Mouse (Mus musculus) CH12.LX (cell line): ENCODE data around the gene Foxk1. TPM values are rescaled to one million over a fixed set of nuclear protein-coding genes. Genes with fewer than 3 reads are reported as not detected.

ENCODE experiments used
- DNase-seq: peaks from one replicate; pipeline ENCODE4 v3.0.0-alpha.2; 2013; ENCODE audit errors: extremely low read depth
- H3K27ac ChIP-seq: 2 replicates; pipeline ENCODE4 v1.5.1; 2012; ENCODE audit warnings: low read depth, mild to moderate bottlenecking, control low read depth, moderate library complexity; ENCODE audit not compliant: insufficient read depth
- H3K27me3 ChIP-seq: replicated peaks from 2 replicates; pipeline ENCODE3; 2012; ENCODE audit warnings: inconsistent platforms
- H3K36me3 ChIP-seq, 2 experiments: replicated peaks in 1 of 2; 2 replicates each; pipeline versions ENCODE3 to v1.6.1; 2012; ENCODE audit warnings: inconsistent platforms in 1 of 2, low read length in 1 of 2, mild to moderate bottlenecking in 1 of 2, mixed read lengths in 1 of 2, moderate library complexity in 1 of 2; ENCODE audit not compliant: control insufficient read depth in 1 of 2, insufficient read depth in 1 of 2
- H3K4me1 ChIP-seq, 2 experiments: 2 replicates each; pipeline ENCODE4 v1.6.1; 2012; ENCODE audit warnings: inconsistent platforms in 1 of 2, moderate library complexity in 1 of 2; ENCODE audit not compliant: insufficient read depth in 2 of 2, control insufficient read depth in 1 of 2
- H3K4me2 ChIP-seq: 2 replicates; pipeline ENCODE4 v1.6.1; 2012; ENCODE audit warnings: low read depth, mild to moderate bottlenecking, control low read depth; ENCODE audit not compliant: poor library complexity, insufficient read depth, severe bottlenecking
- H3K4me3 ChIP-seq, 3 experiments: fragments of 150-350 bp in 1 of 3; sonication (generic) in 1 of 3; replicated peaks in 1 of 3; 2 replicates each; pipeline versions ENCODE3 to v1.5.1; 2011 to 2012; ENCODE audit warnings: low read depth in 2 of 3, low read length in 2 of 3, mild to moderate bottlenecking in 2 of 3, moderate library complexity in 2 of 3, control low read depth in 1 of 3, improper control_type of control experiment in 1 of 3, inconsistent platforms in 1 of 3, mixed read lengths in 1 of 3; ENCODE audit not compliant: poor library complexity in 1 of 3
- H3K79me2 ChIP-seq: replicated peaks from 2 replicates; pipeline ENCODE4 v1.6.1; 2012; ENCODE audit warnings: mild to moderate bottlenecking, moderate library complexity; ENCODE audit not compliant: control insufficient read depth, poor library complexity, insufficient read depth, severe bottlenecking; ENCODE audit errors: extremely low read depth
- H3K9ac ChIP-seq: 2 replicates; pipeline ENCODE4 v1.6.1; 2012; ENCODE audit warnings: low read depth, mild to moderate bottlenecking, control low read depth, moderate library complexity; ENCODE audit not compliant: insufficient read depth
- H3K9me3 ChIP-seq: replicated peaks from 2 replicates; pipeline ENCODE3; 2012; ENCODE audit warnings: low read length, inconsistent platforms, mixed read lengths
- BHLHE40 ChIP-seq: IDR thresholded peaks from 2 replicates; pipeline ENCODE4 v1.6.1; 2011; ENCODE audit warnings: mild to moderate bottlenecking, low read depth, low read length, improper control_type of control experiment
- CHD1 ChIP-seq: IDR thresholded peaks from 2 replicates; pipeline ENCODE4 v1.6.1; 2012; ENCODE audit warnings: low read depth, low read length, improper control_type of control experiment, inconsistent platforms
- CHD2 ChIP-seq: IDR thresholded peaks from 2 replicates; pipeline ENCODE4 v1.6.1; 2011; ENCODE audit warnings: low read length, improper control_type of control experiment
- CTCF ChIP-seq, 2 experiments: IDR thresholded peaks in 1 of 2; conservative IDR thresholded peaks in 1 of 2; 2 replicates each; pipeline ENCODE4 v1.5.1; 2011 to 2012; ENCODE audit warnings: low read depth in 2 of 2, low read length in 2 of 2, improper control_type of control experiment in 1 of 2, inconsistent platforms in 1 of 2, mild to moderate bottlenecking in 1 of 2, moderate library complexity in 1 of 2
- E2F4 ChIP-seq: IDR thresholded peaks from 2 replicates; pipeline ENCODE4 v1.6.1; 2011; ENCODE audit warnings: low read depth, low read length, improper control_type of control experiment; ENCODE audit not compliant: insufficient replicate concordance
- ELF1 ChIP-seq: IDR thresholded peaks from 2 replicates; pipeline ENCODE4 v1.6.1; 2014; ENCODE audit warnings: low read depth, mild to moderate bottlenecking, inconsistent platforms, low read length, improper control_type of control experiment
- EP300 ChIP-seq: IDR thresholded peaks from 2 replicates; pipeline ENCODE4 v1.6.1; 2011; ENCODE audit warnings: low read length, improper control_type of control experiment
- ETS1 ChIP-seq: conservative IDR thresholded peaks from 2 replicates; pipeline ENCODE4 v1.6.1; 2012; ENCODE audit warnings: low read depth, mild to moderate bottlenecking, inconsistent platforms, low read length, improper control_type of control experiment, moderate library complexity
- GABPA ChIP-seq: IDR thresholded peaks from 2 replicates; pipeline ENCODE4 v1.6.1; 2012; ENCODE audit warnings: low read depth, low read length, improper control_type of control experiment, inconsistent platforms; ENCODE audit not compliant: insufficient replicate concordance
- HCFC1 ChIP-seq: IDR thresholded peaks from 2 replicates; pipeline ENCODE4 v1.6.1; 2012; ENCODE audit warnings: low read depth, mild to moderate bottlenecking, inconsistent platforms, low read length, improper control_type of control experiment
- IRF4 ChIP-seq: IDR thresholded peaks from 2 replicates; pipeline ENCODE4 v1.6.1; 2014; ENCODE audit warnings: low read depth, mild to moderate bottlenecking, inconsistent platforms, low read length, improper control_type of control experiment
- JUN ChIP-seq: IDR thresholded peaks from 2 replicates; pipeline ENCODE4 v1.6.1; 2011; ENCODE audit warnings: low read depth, mild to moderate bottlenecking, low read length, improper control_type of control experiment, moderate library complexity; ENCODE audit not compliant: insufficient read depth
- JUND ChIP-seq: conservative IDR thresholded peaks from 2 replicates; pipeline ENCODE4 v1.6.1; 2011; ENCODE audit warnings: low read depth, low read length, improper control_type of control experiment
- KAT2A ChIP-seq: IDR thresholded peaks from 2 replicates; pipeline ENCODE4 v1.6.1; 2012; ENCODE audit warnings: low read length, improper control_type of control experiment, inconsistent platforms; ENCODE audit not compliant: insufficient replicate concordance
- MAFK ChIP-seq: IDR thresholded peaks from 2 replicates; pipeline ENCODE4 v1.6.1; 2011; ENCODE audit warnings: low read length, improper control_type of control experiment; ENCODE audit not compliant: insufficient replicate concordance
- MAX ChIP-seq: IDR thresholded peaks from 2 replicates; pipeline ENCODE4 v1.6.1; 2011; ENCODE audit warnings: low read length, improper control_type of control experiment
- MAZ ChIP-seq: IDR thresholded peaks from 2 replicates; pipeline ENCODE4 v1.6.1; 2012; ENCODE audit warnings: low read depth, mild to moderate bottlenecking, inconsistent platforms, low read length, improper control_type of control experiment, moderate library complexity
- MEF2A ChIP-seq: IDR thresholded peaks from 2 replicates; pipeline ENCODE4 v1.6.1; 2014; ENCODE audit warnings: low read depth, mild to moderate bottlenecking, inconsistent platforms, low read length, improper control_type of control experiment, borderline replicate concordance
- MXI1 ChIP-seq: IDR thresholded peaks from 2 replicates; pipeline ENCODE4 v1.6.1; 2011; ENCODE audit warnings: mild to moderate bottlenecking, low read depth, low read length, improper control_type of control experiment
- MYC ChIP-seq: IDR thresholded peaks from 2 replicates; pipeline ENCODE4 v1.6.1; 2011; ENCODE audit warnings: low read depth, mild to moderate bottlenecking, improper control_type of control experiment, low read length
- NELFE ChIP-seq: IDR thresholded peaks from 2 replicates; pipeline ENCODE4 v1.6.1; 2011; ENCODE audit warnings: low read depth, low read length, improper control_type of control experiment
- NRF1 ChIP-seq: IDR thresholded peaks from 2 replicates; pipeline ENCODE4 v1.6.1; 2014; ENCODE audit warnings: low read depth, mild to moderate bottlenecking, inconsistent platforms, low read length, improper control_type of control experiment, moderate library complexity
- PAX5 ChIP-seq: IDR thresholded peaks from 2 replicates; pipeline ENCODE4 v1.6.1; 2012; ENCODE audit warnings: low read length, inconsistent platforms, mixed read lengths
- POLR2A ChIP-seq: IDR thresholded peaks from 2 replicates; pipeline ENCODE4 v1.6.1; 2011; ENCODE audit warnings: low read depth, mild to moderate bottlenecking, improper control_type of control experiment, low read length
- POLR2AphosphoS2 ChIP-seq: IDR thresholded peaks from 2 replicates; pipeline ENCODE4 v1.6.1; 2011; ENCODE audit warnings: low read depth, low read length, improper control_type of control experiment
- RAD21 ChIP-seq: IDR thresholded peaks from 2 replicates; pipeline ENCODE4 v1.6.1; 2011; ENCODE audit warnings: low read depth, mild to moderate bottlenecking, low read length, improper control_type of control experiment, moderate library complexity
- RCOR1 ChIP-seq: conservative IDR thresholded peaks from 2 replicates; pipeline ENCODE4 v1.6.1; 2012; ENCODE audit warnings: low read depth, mild to moderate bottlenecking, inconsistent platforms, low read length, improper control_type of control experiment
- SIN3A ChIP-seq: IDR thresholded peaks from 2 replicates; pipeline ENCODE4 v1.6.1; 2012; ENCODE audit warnings: low read length, improper control_type of control experiment, inconsistent platforms
- SMC3 ChIP-seq: IDR thresholded peaks from 2 replicates; pipeline ENCODE4 v1.6.1; 2011; ENCODE audit warnings: low read depth, low read length, improper control_type of control experiment
- TBP ChIP-seq: conservative IDR thresholded peaks from 2 replicates; pipeline ENCODE4 v1.6.1; 2011; ENCODE audit warnings: low read depth, low read length, improper control_type of control experiment
- TCF12 ChIP-seq: IDR thresholded peaks from 2 replicates; pipeline ENCODE4 v1.6.1; 2014; ENCODE audit warnings: low read depth, mild to moderate bottlenecking, inconsistent platforms, low read length, improper control_type of control experiment
- UBTF ChIP-seq: IDR thresholded peaks from 2 replicates; pipeline ENCODE4 v1.6.1; 2012; ENCODE audit warnings: low read depth, mild to moderate bottlenecking, inconsistent platforms, low read length, improper control_type of control experiment, moderate library complexity
- USF1 ChIP-seq: IDR thresholded peaks from 2 replicates; pipeline ENCODE4 v1.6.1; 2014; ENCODE audit warnings: low read depth, mild to moderate bottlenecking, inconsistent platforms, low read length, improper control_type of control experiment
- USF2 ChIP-seq: conservative IDR thresholded peaks from 2 replicates; pipeline ENCODE4 v1.6.1; 2011; ENCODE audit warnings: low read depth, low read length, improper control_type of control experiment
- ZC3H11A ChIP-seq: IDR thresholded peaks from 2 replicates; pipeline ENCODE4 v1.6.1; 2012; ENCODE audit warnings: low read depth, mild to moderate bottlenecking, inconsistent platforms, low read length, improper control_type of control experiment
- ZKSCAN1 ChIP-seq: IDR thresholded peaks from 2 replicates; pipeline ENCODE4 v1.6.1; 2012; ENCODE audit warnings: low read depth, inconsistent platforms, low read length, improper control_type of control experiment, borderline replicate concordance
- ZMIZ1 ChIP-seq: IDR thresholded peaks from 2 replicates; pipeline ENCODE4 v1.6.1; 2012; ENCODE audit warnings: low read depth, mild to moderate bottlenecking, inconsistent platforms, low read length, improper control_type of control experiment
- ZNF384 ChIP-seq: IDR thresholded peaks from 2 replicates; pipeline ENCODE4 v1.6.1; 2012; ENCODE audit warnings: low read depth, low read length, improper control_type of control experiment, inconsistent platforms
- dilution Hi-C: fragments of 300-500 bp; cut with MboI; formaldehyde crosslinking; loops from 2 replicates; pipeline ENCODE4 v1.14.3; 2020; ENCODE audit warnings: low sequenced_read_pairs; ENCODE audit not compliant: extremely low pct_unique_long_range_greater_than_20kb, extremely low pct_ligation_motif_present
- in situ Hi-C: fragments of 300-500 bp; cut with MboI; formaldehyde crosslinking; loops from 3 replicates; pipeline ENCODE4 v1.14.3; 2019; ENCODE audit warnings: low sequenced_read_pairs, low pct_ligation_motif_present, low pct_unique_long_range_greater_than_20kb, mixed read lengths
- polyA plus RNA-seq: library from polyadenylated mRNA; unstranded; fragments of >175 nt; gene quantifications from 2 replicates; pipeline ENCODE4 v1.2.1, GENCODE M21; 2012; ENCODE audit warnings: low read depth; ENCODE audit not compliant: insufficient read length
- total RNA-seq, 2 experiments: library from RNA; depleted of rRNA; stranded (reverse); fragments of 300-350 nt in 1 of 2; fragments of >200 nt in 1 of 2; gene quantifications; 2 replicates each; pipeline ENCODE4 v1.2.3; 2012 to 2014

Gene Foxk1
- total and polyA plus RNA-seq, 3 experiments, result 5.3 to 23.4 (median 11.3) TPM

GRCm38 (mm10) chr5:142502414-142502813 is 101.1 kb downstream of the Foxk1 start:
- H3K27ac ChIP-seq, result no peak overlapping the region
- H3K4me2 ChIP-seq, result no peak overlapping the region
- peaks cover 0 to 12% of the 10 kb centered on the region in 2 experiments; a peak in 2 of 4 replicates for H3K4me1 ChIP-seq
- in situ Hi-C loops (loop anchor here (5.0 to 25.0 kb wide), 3 partner anchors 72 to 360 kb away; no protein-coding TSS in a partner anchor), dilution Hi-C loops (no loop called here)
- TF ChIP-seq TCF12, result no peak
- no peak for TF ChIP-seq KAT2A
- no peak for TF ChIP-seq GABPA
- peak; percentile 15; the same call in 1 of the 2 replicates for TF ChIP-seq USF1
- TF ChIP-seq ZMIZ1, result no peak
- no peak for TF ChIP-seq JUN
- no peak for TF ChIP-seq UBTF
- no peak for TF ChIP-seq MAZ
- TF ChIP-seq E2F4, result no peak
- TF ChIP-seq POLR2AphosphoS2, result no peak
- TF ChIP-seq TBP, result no peak
- no peak for TF ChIP-seq CHD2
- TF ChIP-seq NRF1, result no peak
- no peak for TF ChIP-seq EP300
- no peak for TF ChIP-seq POLR2A
- TF ChIP-seq USF2, result no peak; the same call in 1 of the 2 replicates
- TF ChIP-seq SMC3, result peak; percentile 76
- TF ChIP-seq ZNF384, result no peak
- no peak for TF ChIP-seq PAX5
- no peak for TF ChIP-seq BHLHE40
- no peak for TF ChIP-seq ELF1
- TF ChIP-seq MXI1, result no peak
- TF ChIP-seq MYC, result 0 out of 2 replicates have a peak, but pooled peaks have one; percentile 41
- TF ChIP-seq HCFC1, result no peak
- no peak for TF ChIP-seq ETS1
- no peak for TF ChIP-seq RCOR1
- TF ChIP-seq SIN3A, result no peak
- TF ChIP-seq RAD21, result peak; percentile 83
- no peak for TF ChIP-seq ZKSCAN1
- no peak for TF ChIP-seq ZC3H11A
- TF ChIP-seq CHD1, result no peak
- TF ChIP-seq MAFK, result no peak
- peak; percentile 80 to 94 for TF ChIP-seq CTCF (conservative IDR thresholded peaks at IDR 0.05 in 1 of 2, IDR thresholded peaks at IDR 0.05 in 1 of 2; ENCODE audit: low read depth in 2 of 2, low read length in 2 of 2)
- no peak for TF ChIP-seq NELFE
- TF ChIP-seq MAX, result peak; percentile 71
- TF ChIP-seq JUND, result no peak
- TF ChIP-seq MEF2A, result no peak
- TF ChIP-seq IRF4, result no peak
- TF ChIP-seq, all 38 proteins: peak for 6
- Histone ChIP-seq H3K9ac (no peak overlapping the region), H3K4me3 (no peak overlapping the region), H3K27me3 (peaks cover 34% of the 10 kb centered on the region), H3K79me2 (no peaks in the 10 kb centered on the region), H3K9me3 (no peaks in the 10 kb centered on the region), H3K36me3 (no peaks in the 10 kb centered on the region)
- peak; percentile 86 for DNase-seq
